Mouse (Mus musculus): Measurements from ENCODE around the gene Serpinb9c. TPM values are rescaled to one million over a fixed set of nuclear protein-coding genes. Genes with fewer than 3 reads are reported as not detected.
"Not testable (repeated sequence)": the region's sequence is repeated elsewhere in the genome, so short reads cannot be mapped to it uniquely, and the experiment has no call there.

Serpinb9c gene
- polyA plus RNA-seq (2012; rRNA removed): not detected in 2 replicates

- TF ChIP-seq CTCF (IDR thresholded peaks at IDR 0.05; ENCODE audit: borderline replicate concordance, extremely low read depth, insufficient read depth, insufficient read length) (no peak), POLR2A (IDR thresholded peaks at IDR 0.05; ENCODE audit: borderline replicate concordance, extremely low read depth, insufficient read depth, insufficient read length, poor library complexity, severe bottlenecking) (no peak)
- DNase-seq (ENCODE audit: low read depth): no peak
Observed at GRCm38 (mm10) chr13:33159642-33160041, at the start of gene Serpinb9c. Gene Serpinb9c (minus strand): TSS chr13:33159742.

GRCm38 (mm10) chr13:33199740-33200139, 40.2 kb upstream of the Serpinb9c start:
- no peak for TF ChIP-seq CTCF (IDR thresholded peaks at IDR 0.05; ENCODE audit: borderline replicate concordance, extremely low read depth, insufficient read depth, insufficient read length)
- TF ChIP-seq POLR2A (IDR thresholded peaks at IDR 0.05; ENCODE audit: borderline replicate concordance, extremely low read depth, insufficient read depth, insufficient read length, poor library complexity, severe bottlenecking): no peak
- DNase-seq (ENCODE audit: low read depth): no peak

- TF ChIP-seq POLR2A (IDR thresholded peaks at IDR 0.05; ENCODE audit: borderline replicate concordance, extremely low read depth, insufficient read depth, insufficient read length, poor library complexity, severe bottlenecking): no peak
- TF ChIP-seq CTCF (IDR thresholded peaks at IDR 0.05; ENCODE audit: borderline replicate concordance, extremely low read depth, insufficient read depth, insufficient read length): no peak
- no peak for DNase-seq (ENCODE audit: low read depth)
Observed at GRCm38 (mm10) chr13:33192659-33193058, 33.1 kb upstream of the Serpinb9c start, which contains the start of gene Serpinb9d. Gene Serpinb9d (plus strand): TSS chr13:33192959.

GRCm38 (mm10) chr13:33190486-33190885, 30.9 kb upstream of the Serpinb9c start:
- DNase-seq (ENCODE audit: low read depth): not testable (repeated sequence)

GRCm38 (mm10) chr13:33141435-33141834, 18.1 kb downstream of the Serpinb9c start:
- TF ChIP-seq CTCF (IDR thresholded peaks at IDR 0.05; ENCODE audit: borderline replicate concordance, extremely low read depth, insufficient read depth, insufficient read length) (no peak), POLR2A (IDR thresholded peaks at IDR 0.05; ENCODE audit: borderline replicate concordance, extremely low read depth, insufficient read depth, insufficient read length, poor library complexity, severe bottlenecking) (no peak)
- no peak for DNase-seq (ENCODE audit: low read depth)

GRCm38 (mm10) chr13:33137717-33138116, 21.8 kb downstream of the Serpinb9c start:
- TF ChIP-seq POLR2A (IDR thresholded peaks at IDR 0.05; ENCODE audit: borderline replicate concordance, extremely low read depth, insufficient read depth, insufficient read length, poor library complexity, severe bottlenecking): no peak
- no peak for TF ChIP-seq CTCF (IDR thresholded peaks at IDR 0.05; ENCODE audit: borderline replicate concordance, extremely low read depth, insufficient read depth, insufficient read length)
- DNase-seq (ENCODE audit: low read depth): no peak

- TF ChIP-seq POLR2A (IDR thresholded peaks at IDR 0.05; ENCODE audit: borderline replicate concordance, extremely low read depth, insufficient read depth, insufficient read length, poor library complexity, severe bottlenecking) (no peak), CTCF (IDR thresholded peaks at IDR 0.05; ENCODE audit: borderline replicate concordance, extremely low read depth, insufficient read depth, insufficient read length) (no peak)
- DNase-seq (ENCODE audit: low read depth): no peak
Observed at GRCm38 (mm10) chr13:33113054-33113453, 46.5 kb downstream of the Serpinb9c start.

- no peak for TF ChIP-seq CTCF (IDR thresholded peaks at IDR 0.05; ENCODE audit: borderline replicate concordance, extremely low read depth, insufficient read depth, insufficient read length)
- no peak for TF ChIP-seq POLR2A (IDR thresholded peaks at IDR 0.05; ENCODE audit: borderline replicate concordance, extremely low read depth, insufficient read depth, insufficient read length, poor library complexity, severe bottlenecking)
- no peak for DNase-seq (ENCODE audit: low read depth)
Observed at GRCm38 (mm10) chr13:33105626-33106025, 53.9 kb downstream of the Serpinb9c start.

Other genes starting within 250 kb of the Serpinb9c start
- 0.95 and 1.4 TPM in 2 replicates for gene Serpinb6b, start 194.5 kb downstream of the Serpinb9c start, polyA plus RNA-seq (2012; rRNA removed)
- 0.62 and 0.89 TPM in 2 replicates for gene Serpinb9, start 156.5 kb downstream of the Serpinb9c start, polyA plus RNA-seq (2012; rRNA removed)
- 0.14 and 0.15 TPM in 2 replicates for gene Serpinb9b, start 132.3 kb downstream of the Serpinb9c start, polyA plus RNA-seq (2012; rRNA removed)
- gene Serpinb1b, start 81.2 kb downstream of the Serpinb9c start, polyA plus RNA-seq (2012; rRNA removed): 0.98 and 3.3 TPM in 2 replicates
- not detected in 2 replicates for gene Serpinb9d, start 33.2 kb upstream of the Serpinb9c start, polyA plus RNA-seq (2012; rRNA removed)
- gene Serpinb9e, start 89.9 kb upstream of the Serpinb9c start, polyA plus RNA-seq (2012; rRNA removed): 0.10 TPM in 1 of 2 replicates, not detected in the other
- not detected in 2 replicates for gene Serpinb9f, start 164.3 kb upstream of the Serpinb9c start, polyA plus RNA-seq (2012; rRNA removed)
- gene Gm11397, start 236.0 kb upstream of the Serpinb9c start, polyA plus RNA-seq (2012; rRNA removed): not detected in 2 replicates

Data from brain, embryonic 14.5 days (tissue).